Mouse (Mus musculus): ENCODE data around the gene Pla2g3. TPM values are rescaled to one million over a fixed set of nuclear protein-coding genes. Genes with fewer than 3 reads are reported as not detected.

The Pla2g3 gene
- polyA plus RNA-seq, 1 experiment from 2014 or later = 0.56 TPM

DNA sequence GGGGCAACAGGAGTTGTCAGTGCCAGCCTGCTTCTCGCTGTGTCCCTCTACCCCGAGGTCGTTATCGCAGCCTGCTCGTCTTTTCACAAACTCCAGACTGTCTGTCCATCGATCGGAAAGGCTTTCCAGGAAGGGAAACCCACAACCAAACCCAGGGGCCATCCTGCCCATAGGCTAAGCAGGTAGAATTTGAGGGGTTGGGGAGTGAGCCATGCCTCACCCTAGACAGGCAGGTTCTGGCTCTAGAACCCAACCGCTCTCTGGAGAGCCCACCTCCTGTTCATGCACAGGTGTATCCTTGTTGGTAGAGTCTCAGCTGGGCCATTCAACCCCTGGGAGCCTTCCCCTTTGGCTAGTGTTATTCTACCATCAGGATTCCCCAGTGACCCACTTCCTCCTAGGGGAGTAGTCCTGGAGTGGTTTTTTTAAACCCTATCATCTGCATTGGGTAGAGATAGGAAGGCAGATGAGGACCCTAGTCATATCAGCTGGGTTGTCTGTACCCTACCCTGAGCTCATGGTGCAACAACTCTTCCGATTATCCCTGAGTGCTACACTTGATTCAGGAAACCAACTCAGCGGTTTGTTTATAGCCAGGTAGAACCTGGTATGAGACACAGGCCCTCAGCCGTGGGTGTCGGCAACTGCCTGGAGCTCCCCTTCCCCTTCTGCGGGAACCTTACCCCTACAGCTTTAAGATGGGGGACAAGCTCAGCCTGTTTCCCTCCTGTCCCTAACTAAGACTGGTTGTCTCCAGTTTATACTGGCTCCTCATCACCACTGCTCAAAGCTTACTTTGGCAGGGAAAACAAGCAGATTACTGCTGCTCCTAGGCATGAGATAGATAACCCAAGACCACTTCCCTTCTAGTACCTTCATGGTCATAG lies 30.0 kb downstream of the Pla2g3 start:
- Histone ChIP-seq H3K4me2 (replicated peaks; ENCODE audit: low read depth, low read length) (peak overlapping the region; percentile 83), H3K9me3 (ENCODE audit: low read length) (no peaks in the 10 kb centered on the region), H3K36me3 (ENCODE audit: insufficient read depth, low read length) (peaks cover 32% of the 10 kb centered on the region), H3K9ac (replicated peaks; ENCODE audit: low read length) (no peak overlapping the region), H3K4me3 (ENCODE audit: low read length) (no peak overlapping the region), H3K4me1 (ENCODE audit: insufficient read depth, low read length) (peaks cover 28% of the 10 kb centered on the region), H3K27ac (ENCODE audit: low read length) (no peak overlapping the region), H3K27me3 (ENCODE audit: insufficient read depth, low read length) (peaks cover 2% of the 10 kb centered on the region; the same call in 1 of the 2 replicates)
- ATAC-seq (ENCODE audit: low FRiP score, low TSS enrichment) = 0 out of 2 replicates have a peak, but pooled peaks have one; percentile 7
- WGBS = 45% methylated on average over 13 of the region's 13 CpGs

DNA sequence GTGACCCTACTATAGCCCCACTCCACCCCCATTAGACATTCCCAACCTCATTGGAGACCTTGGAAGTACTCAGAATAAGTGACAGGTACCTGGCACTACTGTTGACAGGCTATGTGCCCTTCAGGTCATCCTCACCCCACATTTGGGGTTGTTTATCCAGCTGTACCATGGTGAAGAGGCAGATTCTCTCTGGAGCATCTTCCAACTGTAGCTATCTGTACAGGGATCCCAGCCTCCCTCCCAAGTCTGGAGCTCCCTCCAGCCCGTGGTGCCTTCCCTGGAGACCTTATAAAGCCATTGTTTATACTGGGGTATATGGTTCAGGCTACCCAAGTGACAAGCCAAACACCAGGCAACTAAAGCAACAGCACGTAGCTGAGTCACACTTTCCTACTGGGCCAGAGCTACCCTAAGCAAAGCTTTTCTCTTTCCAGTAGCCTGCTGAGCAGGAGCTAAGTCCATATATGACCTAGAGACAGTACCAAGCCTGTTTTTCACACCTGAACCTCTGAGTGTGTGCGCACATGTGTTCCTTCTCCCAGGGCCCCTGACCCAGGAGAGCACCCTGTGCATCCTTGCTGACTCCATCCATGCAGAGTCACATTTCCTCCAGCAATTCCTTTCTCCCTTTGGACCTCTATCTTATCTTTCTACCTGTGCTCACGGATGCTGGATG lies 31.1 kb downstream of the Pla2g3 start:
- WGBS = 66% methylated on average over 4 of the region's 4 CpGs
- Histone ChIP-seq H3K27ac (ENCODE audit: low read length) (no peak overlapping the region), H3K36me3 (ENCODE audit: insufficient read depth, low read length) (peaks cover 34% of the 10 kb centered on the region), H3K4me3 (ENCODE audit: low read length) (no peak overlapping the region), H3K4me1 (ENCODE audit: insufficient read depth, low read length) (peaks cover 24% of the 10 kb centered on the region), H3K27me3 (ENCODE audit: insufficient read depth, low read length) (peaks cover 2% of the 10 kb centered on the region; the same call in 1 of the 2 replicates), H3K9ac (replicated peaks; ENCODE audit: low read length) (no peak overlapping the region), H3K9me3 (ENCODE audit: low read length) (no peaks in the 10 kb centered on the region), H3K4me2 (replicated peaks; ENCODE audit: low read depth, low read length) (no peak overlapping the region)
- no peak for ATAC-seq (ENCODE audit: low FRiP score, low TSS enrichment)

DNA sequence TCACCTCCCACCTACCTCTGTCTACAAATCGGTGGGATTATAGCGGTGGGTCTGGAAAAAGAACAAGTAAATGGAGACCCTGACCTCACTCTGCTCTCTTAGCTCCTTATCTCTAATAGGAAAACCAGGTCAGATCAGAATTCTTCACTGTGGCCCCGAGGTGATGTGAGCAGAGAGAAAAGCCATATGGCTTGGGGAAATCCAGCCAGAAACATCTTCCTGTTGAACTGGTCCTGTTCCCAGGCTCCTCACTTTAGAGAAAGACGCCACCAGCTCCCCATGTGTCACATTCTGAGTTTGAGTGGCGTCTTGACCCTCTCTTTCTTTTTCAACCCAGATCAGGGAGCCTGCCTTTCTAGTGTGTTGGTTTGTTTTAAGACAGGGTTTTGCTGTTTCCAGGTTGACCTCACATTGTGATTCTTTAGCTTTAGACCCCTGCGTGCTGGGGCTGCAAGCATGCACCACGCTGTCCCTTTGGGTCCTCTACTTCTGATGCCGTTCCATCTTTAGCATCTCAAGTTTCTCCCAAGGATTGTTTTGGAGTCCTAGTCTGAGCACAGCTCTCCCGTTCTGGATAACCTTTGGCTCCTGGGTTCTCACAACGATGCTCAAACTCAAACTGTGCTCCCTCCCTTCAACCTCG lies 31.8 kb downstream of the Pla2g3 start:
- H3K9me3 ChIP-seq (ENCODE audit: low read length) = no peaks in the 10 kb centered on the region
- no peak for ATAC-seq (ENCODE audit: low FRiP score, low TSS enrichment)
- H3K4me3 ChIP-seq (ENCODE audit: low read length) = no peak overlapping the region
- 72% methylated on average over 11 of the region's 11 CpGs for WGBS
- H3K9ac ChIP-seq (replicated peaks; ENCODE audit: low read length) = no peak overlapping the region
- peaks cover 2% of the 10 kb centered on the region; the same call in 1 of the 2 replicates for H3K27me3 ChIP-seq (ENCODE audit: insufficient read depth, low read length)
- H3K4me2 ChIP-seq (replicated peaks; ENCODE audit: low read depth, low read length) = no peak overlapping the region
- H3K27ac ChIP-seq (ENCODE audit: low read length) = no peak overlapping the region
- peaks cover 41% of the 10 kb centered on the region for H3K36me3 ChIP-seq (ENCODE audit: insufficient read depth, low read length)
- peaks cover 24% of the 10 kb centered on the region for H3K4me1 ChIP-seq (ENCODE audit: insufficient read depth, low read length)

DNA sequence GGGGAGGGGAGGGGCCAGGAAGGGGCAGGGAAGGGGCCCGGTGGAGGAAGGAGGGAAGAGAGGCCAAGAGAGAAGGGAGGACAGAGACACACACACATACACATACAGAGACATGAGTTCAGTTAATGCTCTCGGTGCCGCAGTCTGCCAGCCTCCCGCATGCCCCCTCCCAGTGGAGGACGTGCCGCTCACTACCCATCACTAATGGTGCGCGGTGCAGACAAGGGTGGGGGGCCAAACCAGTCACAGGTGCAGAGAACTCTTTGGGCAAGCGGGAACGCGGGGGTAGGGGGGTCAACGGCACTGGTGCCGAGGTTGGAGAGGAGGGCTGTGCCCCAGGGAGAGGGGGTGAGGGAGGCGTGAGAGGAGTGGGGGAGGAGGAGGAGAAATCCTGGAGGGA lies 32.8 kb downstream of the Pla2g3 start:
- H3K9me3 ChIP-seq (ENCODE audit: low read length) = no peaks in the 10 kb centered on the region
- WGBS = 58% methylated on average over 14 of the region's 14 CpGs
- no peak overlapping the region for H3K4me2 ChIP-seq (replicated peaks; ENCODE audit: low read depth, low read length)
- peaks cover 20% of the 10 kb centered on the region for H3K4me1 ChIP-seq (ENCODE audit: insufficient read depth, low read length)
- peaks cover 52% of the 10 kb centered on the region for H3K36me3 ChIP-seq (ENCODE audit: insufficient read depth, low read length)
- no peak for ATAC-seq (ENCODE audit: low FRiP score, low TSS enrichment)
- no peak overlapping the region for H3K9ac ChIP-seq (replicated peaks; ENCODE audit: low read length)
- H3K27ac ChIP-seq (ENCODE audit: low read length) = no peak overlapping the region
- H3K27me3 ChIP-seq (ENCODE audit: insufficient read depth, low read length) = peaks cover 2% of the 10 kb centered on the region; the same call in 1 of the 2 replicates
- H3K4me3 ChIP-seq (ENCODE audit: low read length) = no peak overlapping the region

DNA sequence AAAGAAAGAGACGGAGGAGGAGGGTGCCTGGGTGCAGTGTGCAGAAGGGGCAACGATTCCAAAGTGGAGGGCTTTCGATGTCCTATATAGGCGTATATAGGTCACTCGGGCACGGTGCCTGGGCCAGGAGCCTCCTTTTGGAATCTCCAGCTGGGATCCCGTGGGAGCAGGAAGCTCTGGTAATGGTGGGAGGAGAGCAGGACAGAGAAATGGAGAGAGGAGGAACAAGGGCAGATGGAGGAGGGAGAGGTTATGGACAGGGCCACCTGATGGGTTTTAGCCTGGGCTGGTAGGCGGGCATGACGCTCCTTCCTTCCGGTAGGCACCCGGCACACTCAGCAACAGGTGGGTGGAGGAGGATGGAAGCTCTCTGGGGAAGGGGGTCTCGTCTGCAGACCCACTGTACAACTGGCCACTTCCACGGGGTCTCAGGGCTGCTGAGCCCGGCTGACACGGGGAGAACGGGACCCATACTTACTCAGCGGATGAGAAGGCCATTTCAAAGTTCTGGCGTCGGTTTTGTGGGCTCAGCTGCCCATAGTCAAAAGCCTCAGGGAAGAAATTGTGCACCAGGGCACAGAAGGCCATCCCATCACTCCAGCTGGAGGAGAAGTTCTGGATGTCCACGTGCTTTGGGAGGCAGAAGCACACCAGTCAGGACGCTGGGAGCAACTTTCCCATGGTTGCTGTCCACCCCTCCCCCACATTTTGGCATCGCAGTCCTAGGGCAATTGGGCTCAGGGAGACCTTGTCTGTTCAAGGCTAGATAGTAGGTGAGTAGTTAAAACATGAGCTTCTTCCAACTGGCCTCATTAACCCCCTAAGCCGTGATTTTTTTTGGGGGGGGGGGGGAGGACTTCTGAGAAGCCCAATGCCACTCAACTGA lies 33.5 kb downstream of the Pla2g3 start:
- no peak overlapping the region for H3K4me3 ChIP-seq (ENCODE audit: low read length)

DNA sequence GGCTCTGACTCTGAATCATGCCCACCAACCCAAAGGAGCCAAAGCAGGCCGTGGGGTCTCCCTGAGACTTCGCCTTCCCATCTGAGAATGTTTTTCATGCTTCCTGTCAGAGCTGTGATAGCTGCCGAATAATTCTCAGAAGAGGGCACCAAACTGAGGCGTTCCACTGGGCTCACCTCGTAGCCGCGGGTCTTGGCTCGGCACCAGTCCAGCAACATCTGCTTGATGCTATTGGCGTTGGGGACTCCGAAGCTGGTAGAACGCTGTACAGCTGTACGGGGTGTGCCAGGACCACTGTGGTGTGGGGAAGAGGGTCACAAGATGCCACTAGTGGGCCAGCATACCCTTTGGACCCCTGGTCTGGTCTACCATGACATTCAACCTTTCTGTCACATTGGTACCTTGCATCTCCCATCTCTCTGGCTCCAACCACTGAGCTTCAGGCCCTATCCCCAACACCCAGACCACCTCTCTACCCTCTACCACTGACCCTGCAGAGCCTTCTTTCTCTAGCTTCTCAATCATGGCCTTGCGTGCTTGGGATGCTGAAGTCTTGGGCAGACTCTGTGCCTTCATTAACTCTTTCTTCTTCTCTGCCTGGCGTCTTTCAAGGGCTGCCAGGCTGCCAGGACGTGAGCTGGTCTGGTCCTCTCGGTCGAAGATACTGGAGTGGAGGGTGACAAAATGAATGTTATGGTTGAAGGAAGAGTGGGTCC lies 34.4 kb downstream of the Pla2g3 start:
- Histone ChIP-seq H3K4me1 (ENCODE audit: insufficient read depth, low read length) (peaks cover 5% of the 10 kb centered on the region), H3K9me3 (ENCODE audit: low read length) (no peaks in the 10 kb centered on the region), H3K27me3 (ENCODE audit: insufficient read depth, low read length) (no peaks in the 10 kb centered on the region), H3K9ac (replicated peaks; ENCODE audit: low read length) (no peak overlapping the region), H3K36me3 (ENCODE audit: insufficient read depth, low read length) (peaks cover 66% of the 10 kb centered on the region), H3K4me3 (ENCODE audit: low read length) (no peak overlapping the region), H3K27ac (ENCODE audit: low read length) (no peak overlapping the region), H3K4me2 (replicated peaks; ENCODE audit: low read depth, low read length) (no peak overlapping the region)
- WGBS = 94% methylated on average over 17 of the region's 17 CpGs
- no peak for ATAC-seq (ENCODE audit: low FRiP score, low TSS enrichment)

More for the DNA sequence above, 33.5 kb downstream of the Pla2g3 start:
- peaks cover 58% of the 10 kb centered on the region for H3K36me3 ChIP-seq (ENCODE audit: insufficient read depth, low read length)
- WGBS = 81% methylated on average over 23 of the region's 23 CpGs
- H3K27ac ChIP-seq (ENCODE audit: low read length) = no peak overlapping the region
- H3K27me3 ChIP-seq (ENCODE audit: insufficient read depth, low read length) = peaks cover 1% of the 10 kb centered on the region; the same call in 1 of the 2 replicates
- ATAC-seq (ENCODE audit: low FRiP score, low TSS enrichment) = no peak
- no peak overlapping the region for H3K4me2 ChIP-seq (replicated peaks; ENCODE audit: low read depth, low read length)
- H3K9ac ChIP-seq (replicated peaks; ENCODE audit: low read length) = no peak overlapping the region
- peaks cover 13% of the 10 kb centered on the region for H3K4me1 ChIP-seq (ENCODE audit: insufficient read depth, low read length)
- no peaks in the 10 kb centered on the region for H3K9me3 ChIP-seq (ENCODE audit: low read length)

DNA sequence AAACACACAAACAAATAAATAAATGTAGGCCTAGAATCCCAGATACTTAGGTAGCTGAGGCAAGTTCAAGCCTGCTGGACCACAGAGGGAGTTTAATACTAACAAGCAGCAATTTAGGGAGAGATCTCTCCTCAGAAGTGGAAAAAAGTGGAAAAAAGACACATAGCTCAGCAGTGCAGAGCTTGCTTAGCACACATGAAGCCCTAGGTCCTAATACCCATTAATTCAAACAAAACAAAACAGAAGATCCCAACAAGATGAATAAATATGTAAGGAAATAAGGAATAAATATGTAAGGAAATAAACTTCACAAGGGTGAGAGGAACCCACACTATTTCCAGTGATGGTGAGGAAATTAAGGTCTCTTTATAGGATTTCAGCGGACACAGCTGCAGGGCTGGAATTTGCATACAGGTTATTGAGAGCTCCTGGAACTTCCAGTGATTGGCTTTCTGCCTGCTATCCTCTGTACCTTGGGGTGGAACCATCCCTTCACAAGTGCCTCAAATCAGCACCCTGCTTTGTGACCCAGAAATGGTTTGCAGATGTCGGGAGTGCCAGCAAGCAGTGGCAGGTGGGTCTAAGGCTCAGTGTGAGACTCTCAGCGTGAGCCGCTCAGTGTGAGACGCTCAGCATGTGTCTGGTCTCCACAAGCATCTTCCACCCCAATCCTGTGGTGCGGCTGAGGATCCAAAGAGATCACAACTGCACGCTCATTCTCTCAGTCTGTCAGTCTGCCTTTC lies 35.9 kb downstream of the Pla2g3 start:
- Histone ChIP-seq H3K27ac (ENCODE audit: low read length) (no peak overlapping the region), H3K9me3 (ENCODE audit: low read length) (no peaks in the 10 kb centered on the region), H3K27me3 (ENCODE audit: insufficient read depth, low read length) (no peaks in the 10 kb centered on the region), H3K9ac (replicated peaks; ENCODE audit: low read length) (no peak overlapping the region), H3K4me3 (ENCODE audit: low read length) (no peak overlapping the region), H3K4me1 (ENCODE audit: insufficient read depth, low read length) (no peaks in the 10 kb centered on the region), H3K4me2 (replicated peaks; ENCODE audit: low read depth, low read length) (no peak overlapping the region), H3K36me3 (ENCODE audit: insufficient read depth, low read length) (peaks cover 81% of the 10 kb centered on the region)
- WGBS = 90% methylated on average over 7 of the region's 7 CpGs
- ATAC-seq (ENCODE audit: low FRiP score, low TSS enrichment) = no peak

DNA sequence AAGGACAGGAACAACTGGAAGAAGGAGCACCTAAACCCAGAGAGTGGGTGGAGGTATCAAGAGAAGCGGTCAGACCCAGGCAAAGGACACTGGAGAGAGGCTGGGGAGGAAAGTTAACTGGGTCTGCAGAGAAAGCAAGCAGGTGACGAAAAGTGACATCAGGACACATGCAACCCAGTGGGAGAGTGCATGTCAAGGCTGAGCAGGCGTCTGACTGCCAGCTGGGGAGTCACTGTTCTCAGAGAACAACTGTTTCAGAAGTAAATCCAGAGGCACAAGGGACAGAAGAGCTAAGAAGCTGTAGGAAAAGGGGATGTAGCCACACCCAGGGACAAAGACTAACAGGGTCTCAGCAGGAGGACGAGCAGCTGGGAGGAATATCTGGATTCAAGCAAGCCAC lies 37.5 kb downstream of the Pla2g3 start:
- Histone ChIP-seq H3K4me2 (replicated peaks; ENCODE audit: low read depth, low read length) (no peak overlapping the region), H3K4me3 (ENCODE audit: low read length) (no peak overlapping the region), H3K9me3 (ENCODE audit: low read length) (no peaks in the 10 kb centered on the region), H3K9ac (replicated peaks; ENCODE audit: low read length) (no peak overlapping the region), H3K27ac (ENCODE audit: low read length) (no peak overlapping the region), H3K36me3 (ENCODE audit: insufficient read depth, low read length) (peaks cover 86% of the 10 kb centered on the region), H3K4me1 (ENCODE audit: insufficient read depth, low read length) (no peaks in the 10 kb centered on the region), H3K27me3 (ENCODE audit: insufficient read depth, low read length) (no peaks in the 10 kb centered on the region)
- no peak for ATAC-seq (ENCODE audit: low FRiP score, low TSS enrichment)
- WGBS = 90% methylated on average over 4 of the region's 4 CpGs
